Mouse (Mus musculus) C2C12 (cell line): ENCODE measurements around the gene Rnf144a. TPM values are rescaled to one million over a fixed set of nuclear protein-coding genes. Genes with fewer than 3 reads are reported as not detected.

Source experiments
- H3K27me3 ChIP-seq: one replicate; pipeline ENCODE4 v1.6.1; 2011; ENCODE audit not compliant: control insufficient read depth, insufficient read depth, insufficient read length
- H3K36me3 ChIP-seq: one replicate; pipeline ENCODE4 v1.6.1; 2011; ENCODE audit not compliant: control insufficient read depth, insufficient read depth
- H3K4me3 ChIP-seq: one replicate; pipeline ENCODE4 v1.5.1; 2011; ENCODE audit warnings: mild to moderate bottlenecking, control low read depth; ENCODE audit not compliant: poor library complexity, insufficient read depth, severe bottlenecking
- H3K79me2 ChIP-seq: one replicate; pipeline ENCODE4 v1.6.1; 2011; ENCODE audit not compliant: control insufficient read depth, insufficient read depth
- H3K79me3 ChIP-seq: one replicate; pipeline ENCODE4 v1.6.1; 2011; ENCODE audit warnings: low read depth, control low read depth
- H3ac ChIP-seq: one replicate; pipeline ENCODE3; 2011; ENCODE audit warnings: low read depth; ENCODE audit not compliant: control insufficient read depth, insufficient read length
- CEBPB ChIP-seq: IDR thresholded peaks from one replicate; pipeline ENCODE4 v1.6.1; 2011; ENCODE audit warnings: low read depth, mild to moderate bottlenecking, control low read depth, moderate library complexity
- CTCF ChIP-seq: IDR thresholded peaks from one replicate; pipeline ENCODE4 v1.5.1; 2011; ENCODE audit not compliant: control insufficient read depth, insufficient read depth, insufficient read length
- FOSL1 ChIP-seq: IDR thresholded peaks from one replicate; pipeline ENCODE4 v1.8.0; 2011; ENCODE audit warnings: mild to moderate bottlenecking, low read length; ENCODE audit not compliant: poor library complexity, insufficient read depth, severe bottlenecking
- MAX ChIP-seq: IDR thresholded peaks from one replicate; pipeline ENCODE4 v1.6.1; 2011; ENCODE audit warnings: mild to moderate bottlenecking, control low read depth
- MYOD1 ChIP-seq: IDR thresholded peaks from one replicate; pipeline ENCODE4 v1.6.1; 2011; ENCODE audit warnings: low read depth; ENCODE audit not compliant: control insufficient read depth, insufficient read length
- MYOG ChIP-seq: IDR thresholded peaks from one replicate; pipeline ENCODE4 v1.6.1; 2011; ENCODE audit not compliant: control insufficient read depth, insufficient read length; ENCODE audit errors: extremely low read depth
- USF1 ChIP-seq: IDR thresholded peaks from one replicate; pipeline ENCODE4 v1.6.1; 2011; ENCODE audit warnings: low read depth, mild to moderate bottlenecking, control low read depth, moderate library complexity
- polyA plus RNA-seq: library from polyadenylated mRNA; unstranded; fragments of >200 nt; fragmentation: generic; extraction: Trizol; gene quantifications from one replicate; pipeline ENCODE4 v1.2.1, GENCODE M21; 2012; ENCODE audit warnings: missing spikeins

Gene Rnf144a
- polyA plus RNA-seq, 1 experiment = not detected

GRCm38 (mm10) chr12:26451150-26451549 lies 36.1 kb upstream of the Rnf144a start:
- H3K27me3 ChIP-seq = no peaks in the 10 kb centered on the region
- no peak overlapping the region for H3K4me3 ChIP-seq
- no peak for TF ChIP-seq USF1
- no peak for TF ChIP-seq MYOD1
- no peak for TF ChIP-seq FOSL1
- TF ChIP-seq MYOG = no peak
- TF ChIP-seq CTCF = no peak
- no peak for TF ChIP-seq CEBPB
- no peak for TF ChIP-seq MAX
- H3K79me3 ChIP-seq = no peaks in the 10 kb centered on the region
- no peak overlapping the region for H3ac ChIP-seq
- no peaks in the 10 kb centered on the region for H3K36me3 ChIP-seq
- H3K79me2 ChIP-seq = no peaks in the 10 kb centered on the region

DNA sequence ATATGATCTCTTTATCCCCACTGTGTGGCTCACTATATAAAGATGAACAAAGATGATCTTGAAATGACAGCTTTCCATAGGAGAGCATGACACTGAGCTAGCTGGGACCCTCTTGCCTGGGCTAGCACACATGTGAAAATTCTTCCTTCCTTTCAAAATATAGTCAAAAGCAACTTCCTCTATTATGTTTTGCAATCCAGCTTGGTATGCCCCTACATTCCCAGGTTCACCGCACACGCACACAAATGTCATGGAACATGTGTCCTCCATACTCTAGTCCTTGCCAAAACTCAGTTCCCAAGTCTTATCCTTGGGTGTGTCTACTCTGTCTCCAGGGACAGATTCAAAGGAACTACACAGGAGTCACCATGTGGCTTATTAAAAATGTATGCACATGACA lies 34.4 kb upstream of the Rnf144a start:
- no peaks in the 10 kb centered on the region for H3K27me3 ChIP-seq
- no peaks in the 10 kb centered on the region for H3K79me2 ChIP-seq
- H3ac ChIP-seq = no peak overlapping the region
- no peaks in the 10 kb centered on the region for H3K79me3 ChIP-seq
- no peaks in the 10 kb centered on the region for H3K36me3 ChIP-seq
- no peak overlapping the region for H3K4me3 ChIP-seq
- TF ChIP-seq MAX = no peak
- TF ChIP-seq CEBPB = no peak
- no peak for TF ChIP-seq MYOD1
- TF ChIP-seq FOSL1 = no peak
- TF ChIP-seq USF1 = no peak
- TF ChIP-seq MYOG = no peak
- no peak for TF ChIP-seq CTCF

DNA sequence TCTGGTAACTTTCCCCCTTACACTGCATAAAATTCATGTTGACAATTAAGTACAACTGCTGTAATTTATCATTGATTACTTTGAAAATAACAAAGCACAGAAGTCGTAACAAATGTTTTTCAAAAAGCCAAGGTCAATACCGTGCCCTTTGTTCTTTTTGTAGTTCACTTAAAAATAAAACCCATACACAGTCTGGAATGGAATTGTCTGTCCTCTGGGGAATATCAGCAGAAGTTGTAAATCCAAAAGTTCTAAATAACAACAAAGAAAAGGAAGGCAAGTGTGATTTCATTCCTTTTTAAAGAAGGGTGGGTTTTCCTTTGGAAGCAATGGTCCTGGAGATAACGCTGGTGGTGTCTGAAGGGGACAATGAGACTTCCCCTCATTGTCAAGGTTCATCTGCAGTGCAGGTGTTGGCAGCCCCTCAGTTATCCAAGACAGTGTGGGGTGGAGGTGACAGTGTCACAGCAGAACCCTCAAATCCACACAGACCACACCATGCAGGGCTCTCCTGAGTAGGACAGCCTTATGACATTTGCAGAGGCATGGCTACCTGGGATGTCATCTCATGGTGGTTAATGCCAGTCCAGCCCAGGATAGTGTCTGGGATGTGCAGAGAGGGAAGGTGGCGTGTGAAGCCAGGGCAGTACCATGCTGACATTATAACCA lies 31.5 kb upstream of the Rnf144a start:
- H3ac ChIP-seq = no peak overlapping the region
- H3K79me2 ChIP-seq = no peaks in the 10 kb centered on the region
- no peaks in the 10 kb centered on the region for H3K36me3 ChIP-seq
- H3K79me3 ChIP-seq = no peaks in the 10 kb centered on the region
- H3K27me3 ChIP-seq = no peaks in the 10 kb centered on the region
- TF ChIP-seq USF1 (no peak), CEBPB (no peak), MYOD1 (no peak), MAX (no peak), MYOG (no peak), CTCF (no peak), FOSL1 (no peak)
- H3K4me3 ChIP-seq = no peak overlapping the region

GRCm38 (mm10) chr12:26444511-26444910 lies 29.5 kb upstream of the Rnf144a start:
- Histone ChIP-seq H3ac (no peak overlapping the region), H3K79me3 (no peaks in the 10 kb centered on the region), H3K79me2 (no peaks in the 10 kb centered on the region), H3K4me3 (no peak overlapping the region), H3K27me3 (no peaks in the 10 kb centered on the region), H3K36me3 (no peaks in the 10 kb centered on the region)
- TF ChIP-seq FOSL1 (no peak), MYOG (no peak), MAX (no peak), CTCF (no peak), CEBPB (no peak), USF1 (no peak), MYOD1 (no peak)

DNA sequence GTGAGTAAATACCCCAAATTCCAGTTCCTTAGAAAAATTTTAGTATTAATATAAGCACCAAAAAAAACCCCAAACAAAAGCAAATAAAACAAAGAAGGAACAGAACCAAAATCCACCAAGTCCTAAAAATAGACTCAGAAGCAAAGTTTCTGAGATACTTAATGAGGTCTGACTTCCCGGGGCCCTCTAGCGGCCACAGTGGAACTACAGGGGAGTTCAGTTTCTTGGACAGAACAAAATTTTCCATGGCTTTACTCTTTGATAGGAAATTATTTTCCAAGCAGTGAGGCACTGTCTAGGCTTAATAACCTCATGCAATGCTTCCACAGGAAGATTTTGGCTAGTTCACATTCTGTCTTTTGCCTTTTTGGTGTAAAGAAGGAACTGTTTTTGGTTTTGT lies 29.0 kb upstream of the Rnf144a start:
- Histone ChIP-seq H3K79me2 (no peaks in the 10 kb centered on the region), H3ac (no peak overlapping the region), H3K79me3 (no peaks in the 10 kb centered on the region), H3K4me3 (no peak overlapping the region), H3K36me3 (no peaks in the 10 kb centered on the region), H3K27me3 (no peaks in the 10 kb centered on the region)
- TF ChIP-seq FOSL1 (no peak), MAX (no peak), CEBPB (no peak), MYOD1 (no peak), CTCF (no peak), MYOG (no peak), USF1 (no peak)
